Mouse (Mus musculus): ENCODE results near the gene Myh7. TPM values are rescaled to one million over a fixed set of nuclear protein-coding genes. Genes with fewer than 3 reads are reported as not detected.
"Not testable (repeated sequence)": the region's sequence is repeated elsewhere in the genome, so short reads cannot be mapped to it uniquely, and the experiment has no call there.

Myh7 gene
- polyA plus RNA-seq, 1 experiment, result 1.9 TPM

GRCm38 (mm10) chr14:54988882-54989281, 5.5 kb downstream of the Myh7 start:
- H3K27me3 ChIP-seq (ENCODE audit: control insufficient read depth, insufficient read depth, low read length), result no peaks in the 10 kb centered on the region
- TF ChIP-seq CTCF (IDR thresholded peaks at IDR 0.05; ENCODE audit: control insufficient read depth, insufficient read depth, insufficient replicate concordance, low read depth, low read length), result no peak
- no peak overlapping the region for H3K4me3 ChIP-seq (ENCODE audit: control insufficient read depth, low read depth, low read length)
- H3K36me3 ChIP-seq (ENCODE audit: control insufficient read depth, insufficient read depth, low read length), result no peaks in the 10 kb centered on the region
- no peaks in the 10 kb centered on the region for H3K4me1 ChIP-seq (ENCODE audit: control insufficient read depth, insufficient read depth, low read length)
- no peak overlapping the region for H3K27ac ChIP-seq (ENCODE audit: control insufficient read depth, insufficient read depth, low read depth, low read length)

- H3K27me3 ChIP-seq (ENCODE audit: control insufficient read depth, insufficient read depth, low read length); H3K4me3 ChIP-seq (ENCODE audit: control insufficient read depth, low read depth, low read length); H3K36me3 ChIP-seq (ENCODE audit: control insufficient read depth, insufficient read depth, low read length); H3K4me1 ChIP-seq (ENCODE audit: control insufficient read depth, insufficient read depth, low read length); H3K27ac ChIP-seq (ENCODE audit: control insufficient read depth, insufficient read depth, low read depth, low read length): not testable (repeated sequence)
Observed at GRCm38 (mm10) chr14:54988350-54988874, 6.0 kb downstream of the Myh7 start.

GRCm38 (mm10) chr14:54981934-54982333, 12.5 kb downstream of the Myh7 start:
- TF ChIP-seq CTCF (IDR thresholded peaks at IDR 0.05; ENCODE audit: control insufficient read depth, insufficient read depth, insufficient replicate concordance, low read depth, low read length) (no peak), POLR2A (IDR thresholded peaks at IDR 0.05; ENCODE audit: control insufficient read depth, low read depth, low read length) (no peak)
- Histone ChIP-seq H3K4me1 (ENCODE audit: control insufficient read depth, insufficient read depth, low read length) (no peaks in the 10 kb centered on the region; the same call in 1 of the 2 replicates), H3K4me3 (ENCODE audit: control insufficient read depth, low read depth, low read length) (no peak overlapping the region), H3K36me3 (ENCODE audit: control insufficient read depth, insufficient read depth, low read length) (no peaks in the 10 kb centered on the region), H3K27ac (ENCODE audit: control insufficient read depth, insufficient read depth, low read depth, low read length) (no peak overlapping the region), H3K27me3 (ENCODE audit: control insufficient read depth, insufficient read depth, low read length) (no peaks in the 10 kb centered on the region)

- no peak overlapping the region for H3K4me3 ChIP-seq (ENCODE audit: control insufficient read depth, low read depth, low read length)
- no peak for TF ChIP-seq CTCF (IDR thresholded peaks at IDR 0.05; ENCODE audit: control insufficient read depth, insufficient read depth, insufficient replicate concordance, low read depth, low read length)
- TF ChIP-seq POLR2A (IDR thresholded peaks at IDR 0.05; ENCODE audit: control insufficient read depth, low read depth, low read length), result no peak
- no peak overlapping the region for H3K27ac ChIP-seq (ENCODE audit: control insufficient read depth, insufficient read depth, low read depth, low read length)
- no peaks in the 10 kb centered on the region; the same call in 1 of the 2 replicates for H3K4me1 ChIP-seq (ENCODE audit: control insufficient read depth, insufficient read depth, low read length)
- no peaks in the 10 kb centered on the region for H3K36me3 ChIP-seq (ENCODE audit: control insufficient read depth, insufficient read depth, low read length)
- H3K27me3 ChIP-seq (ENCODE audit: control insufficient read depth, insufficient read depth, low read length), result no peaks in the 10 kb centered on the region
Observed at GRCm38 (mm10) chr14:54978664-54979063, 15.8 kb downstream of the Myh7 start.

- Histone ChIP-seq H3K27ac (ENCODE audit: control insufficient read depth, insufficient read depth, low read depth, low read length) (no peak within 1 kb of the TSS), H3K36me3 (ENCODE audit: control insufficient read depth, insufficient read depth, low read length) (no peaks in the 10 kb centered on the region), H3K4me1 (ENCODE audit: control insufficient read depth, insufficient read depth, low read length) (no peaks in the 10 kb centered on the region; the same call in 1 of the 2 replicates), H3K27me3 (ENCODE audit: control insufficient read depth, insufficient read depth, low read length) (no peaks in the 10 kb centered on the region), H3K4me3 (ENCODE audit: control insufficient read depth, low read depth, low read length) (no peak within 1 kb of the TSS)
- TF ChIP-seq POLR2A (IDR thresholded peaks at IDR 0.05; ENCODE audit: control insufficient read depth, low read depth, low read length) (no peak), CTCF (IDR thresholded peaks at IDR 0.05; ENCODE audit: control insufficient read depth, insufficient read depth, insufficient replicate concordance, low read depth, low read length) (no peak)
Observed at GRCm38 (mm10) chr14:54976633-54977032, 17.8 kb downstream of the Myh7 start, which contains the start of gene Gm17428. Gene Gm17428, plus strand, starts transcription at chr14:54976933.

- no peaks in the 10 kb centered on the region; the same call in 1 of the 2 replicates for H3K4me1 ChIP-seq (ENCODE audit: control insufficient read depth, insufficient read depth, low read length)
- H3K27me3 ChIP-seq (ENCODE audit: control insufficient read depth, insufficient read depth, low read length), result no peaks in the 10 kb centered on the region
- H3K27ac ChIP-seq (ENCODE audit: control insufficient read depth, insufficient read depth, low read depth, low read length), result no peak overlapping the region
- no peak overlapping the region for H3K4me3 ChIP-seq (ENCODE audit: control insufficient read depth, low read depth, low read length)
- no peaks in the 10 kb centered on the region for H3K36me3 ChIP-seq (ENCODE audit: control insufficient read depth, insufficient read depth, low read length)
- TF ChIP-seq CTCF (IDR thresholded peaks at IDR 0.05; ENCODE audit: control insufficient read depth, insufficient read depth, insufficient replicate concordance, low read depth, low read length), result no peak
- TF ChIP-seq POLR2A (IDR thresholded peaks at IDR 0.05; ENCODE audit: control insufficient read depth, low read depth, low read length), result no peak
Observed at GRCm38 (mm10) chr14:54974068-54974791, 20.2 kb downstream of the Myh7 start.

GRCm38 (mm10) chr14:54972786-54973185, 21.6 kb downstream of the Myh7 start:
- H3K4me3 ChIP-seq (ENCODE audit: control insufficient read depth, low read depth, low read length); H3K36me3 ChIP-seq (ENCODE audit: control insufficient read depth, insufficient read depth, low read length); H3K27me3 ChIP-seq (ENCODE audit: control insufficient read depth, insufficient read depth, low read length); H3K4me1 ChIP-seq (ENCODE audit: control insufficient read depth, insufficient read depth, low read length); H3K27ac ChIP-seq (ENCODE audit: control insufficient read depth, insufficient read depth, low read depth, low read length): not testable (repeated sequence)

GRCm38 (mm10) chr14:54968344-54968743, 26.1 kb downstream of the Myh7 start:
- no peak for TF ChIP-seq CTCF (IDR thresholded peaks at IDR 0.05; ENCODE audit: control insufficient read depth, insufficient read depth, insufficient replicate concordance, low read depth, low read length)
- no peak for TF ChIP-seq POLR2A (IDR thresholded peaks at IDR 0.05; ENCODE audit: control insufficient read depth, low read depth, low read length)
- H3K27ac ChIP-seq (ENCODE audit: control insufficient read depth, insufficient read depth, low read depth, low read length), result no peak overlapping the region
- no peaks in the 10 kb centered on the region for H3K27me3 ChIP-seq (ENCODE audit: control insufficient read depth, insufficient read depth, low read length)
- H3K4me3 ChIP-seq (ENCODE audit: control insufficient read depth, low read depth, low read length), result no peak overlapping the region
- H3K36me3 ChIP-seq (ENCODE audit: control insufficient read depth, insufficient read depth, low read length), result no peaks in the 10 kb centered on the region
- H3K4me1 ChIP-seq (ENCODE audit: control insufficient read depth, insufficient read depth, low read length), result no peaks in the 10 kb centered on the region

All from testis, adult 2 months (tissue).